Mouse (Mus musculus) small intestine, adult 2 months (tissue): Measurements from ENCODE around the gene Ccdc83.

Experiments
- CTCF ChIP-seq: fragments of 200-500 bp; IDR thresholded peaks from 2 replicates; pipeline ENCODE4 v1.5.1; 2012; ENCODE audit warnings: low read depth, mild to moderate bottlenecking, control low read depth, inconsistent platforms, low read length, moderate library complexity, mixed read lengths; ENCODE audit not compliant: insufficient replicate concordance, insufficient read length; ENCODE audit errors: extremely low read depth
- POLR2A ChIP-seq: fragments of 200-500 bp; IDR thresholded peaks from 2 replicates; pipeline ENCODE4 v1.6.1; 2012; ENCODE audit warnings: low read depth, mild to moderate bottlenecking, control low read depth, inconsistent platforms, low read length, moderate library complexity

DNA sequence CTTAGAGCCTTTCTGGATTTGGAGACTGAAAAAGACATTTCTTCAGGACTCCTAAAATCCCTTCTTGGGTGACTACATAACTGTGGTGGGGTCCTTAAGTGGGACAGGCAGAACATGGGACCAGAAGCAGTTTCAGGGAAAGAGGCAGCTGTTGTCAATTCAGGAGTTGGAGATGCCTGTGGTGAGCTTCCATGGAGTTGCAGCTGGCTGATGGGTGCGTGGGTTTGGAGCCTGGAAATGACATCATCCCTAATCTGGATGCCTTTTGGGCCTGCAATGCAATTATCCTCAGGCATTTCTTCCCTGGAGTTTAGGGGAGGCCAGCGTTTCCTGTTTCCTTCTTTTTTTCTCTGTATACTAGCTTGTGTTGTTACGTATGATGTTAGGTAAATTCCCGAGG lies 31.7 kb downstream of the Ccdc83 start:
- TF ChIP-seq POLR2A (no peak), CTCF (no peak)
